Mouse (Mus musculus): ENCODE results near the gene Lce3a.

Lce3a gene

GRCm38 (mm10) chr3:92926130-92926529 lies at the start of gene Lce3a:
TSS of gene Lce3a (minus strand) at chr3:92926230.
- in situ Hi-C loops (cut with MboI, MseI), result no loop called here

- in situ Hi-C loops (cut with MboI, MseI), result no loop called here
These were observed 40.7 kb upstream of the Lce3a start, which contains the start of gene Lce3e for GRCm38 (mm10) chr3:92966761-92967160. TSS of gene Lce3e (plus strand) at chr3:92967061.

- in situ Hi-C loops (cut with MboI, MseI), result no loop called here
These were observed 31.1 kb upstream of the Lce3a start, which contains the start of gene Lce3d for GRCm38 (mm10) chr3:92957090-92957489. TSS of gene Lce3d (plus strand) at chr3:92957390.

- in situ Hi-C loops (cut with MboI, MseI), result no loop called here
These were observed 18.2 kb upstream of the Lce3a start, which contains the start of gene Lce3c for GRCm38 (mm10) chr3:92944186-92944585. TSS of gene Lce3c (plus strand) at chr3:92944486.

- in situ Hi-C loops (cut with MboI, MseI), result no loop called here
These were observed 6.6 kb upstream of the Lce3a start, which contains the start of gene Lce3b for GRCm38 (mm10) chr3:92932679-92933078. TSS of gene Lce3b (plus strand) at chr3:92932979.

GRCm38 (mm10) chr3:92920364-92920763 lies 5.7 kb downstream of the Lce3a start:
- in situ Hi-C loops (cut with MboI, MseI), result no loop called here

- in situ Hi-C loops (cut with MboI, MseI), result loop anchor here in 1 of 2 experiments (10.0 kb wide), 1 partner anchor 587 kb away; no protein-coding TSS in a partner anchor
These were observed 18.5 kb downstream of the Lce3a start for GRCm38 (mm10) chr3:92907571-92907970.

GRCm38 (mm10) chr3:92905182-92905581 lies 20.8 kb downstream of the Lce3a start:
- in situ Hi-C loops (cut with MboI, MseI), result loop anchor here in 1 of 2 experiments (10.0 kb wide), 1 partner anchor 590 kb away; no protein-coding TSS in a partner anchor

- in situ Hi-C loops (cut with MboI, MseI), result loop anchor here in 1 of 2 experiments (10.0 kb wide), 1 partner anchor 591 kb away; no protein-coding TSS in a partner anchor
These were observed 22.4 kb downstream of the Lce3a start for GRCm38 (mm10) chr3:92903640-92904039.

GRCm38 (mm10) chr3:92902992-92903391 lies 23.0 kb downstream of the Lce3a start:
- in situ Hi-C loops (cut with MboI, MseI), result loop anchor here in 1 of 2 experiments (10.0 kb wide), 1 partner anchor 592 kb away; no protein-coding TSS in a partner anchor

- in situ Hi-C loops (cut with MboI, MseI), result no loop called here
These were observed 31.5 kb downstream of the Lce3a start for GRCm38 (mm10) chr3:92894489-92894888.

GRCm38 (mm10) chr3:92894063-92894462 lies 32.0 kb downstream of the Lce3a start:
- in situ Hi-C loops (cut with MboI, MseI), result no loop called here

Data from T-helper 17 cell (primary cell).